Mouse (Mus musculus) CH12.LX (cell line): ENCODE measurements around the gene Mb. TPM values are rescaled to one million over a fixed set of nuclear protein-coding genes. Genes with fewer than 3 reads are reported as not detected.
"Not testable (repeated sequence)": the region's sequence is repeated elsewhere in the genome, so short reads cannot be mapped to it uniquely, and the experiment has no call there.

Source experiments
- DNase-seq: peaks from one replicate; pipeline ENCODE4 v3.0.0-alpha.2; 2013; ENCODE audit errors: extremely low read depth
- H3K27ac ChIP-seq: 2 replicates; pipeline ENCODE4 v1.5.1; 2012; ENCODE audit warnings: low read depth, mild to moderate bottlenecking, control low read depth, moderate library complexity; ENCODE audit not compliant: insufficient read depth
- H3K27me3 ChIP-seq: replicated peaks from 2 replicates; pipeline ENCODE3; 2012; ENCODE audit warnings: inconsistent platforms
- H3K36me3 ChIP-seq, 2 experiments: replicated peaks in 1 of 2; 2 replicates each; pipeline versions ENCODE3 to v1.6.1; 2012; ENCODE audit warnings: inconsistent platforms in 1 of 2, low read length in 1 of 2, mild to moderate bottlenecking in 1 of 2, mixed read lengths in 1 of 2, moderate library complexity in 1 of 2; ENCODE audit not compliant: control insufficient read depth in 1 of 2, insufficient read depth in 1 of 2
- H3K4me1 ChIP-seq, 2 experiments: 2 replicates each; pipeline ENCODE4 v1.6.1; 2012; ENCODE audit warnings: inconsistent platforms in 1 of 2, moderate library complexity in 1 of 2; ENCODE audit not compliant: insufficient read depth in 2 of 2, control insufficient read depth in 1 of 2
- H3K4me2 ChIP-seq: 2 replicates; pipeline ENCODE4 v1.6.1; 2012; ENCODE audit warnings: low read depth, mild to moderate bottlenecking, control low read depth; ENCODE audit not compliant: poor library complexity, insufficient read depth, severe bottlenecking
- H3K4me3 ChIP-seq, 3 experiments: fragments of 150-350 bp in 1 of 3; sonication (generic) in 1 of 3; replicated peaks in 1 of 3; 2 replicates each; pipeline versions ENCODE3 to v1.5.1; 2011 to 2012; ENCODE audit warnings: low read depth in 2 of 3, low read length in 2 of 3, mild to moderate bottlenecking in 2 of 3, moderate library complexity in 2 of 3, control low read depth in 1 of 3, improper control_type of control experiment in 1 of 3, inconsistent platforms in 1 of 3, mixed read lengths in 1 of 3; ENCODE audit not compliant: poor library complexity in 1 of 3
- H3K79me2 ChIP-seq: replicated peaks from 2 replicates; pipeline ENCODE4 v1.6.1; 2012; ENCODE audit warnings: mild to moderate bottlenecking, moderate library complexity; ENCODE audit not compliant: control insufficient read depth, poor library complexity, insufficient read depth, severe bottlenecking; ENCODE audit errors: extremely low read depth
- H3K9ac ChIP-seq: 2 replicates; pipeline ENCODE4 v1.6.1; 2012; ENCODE audit warnings: low read depth, mild to moderate bottlenecking, control low read depth, moderate library complexity; ENCODE audit not compliant: insufficient read depth
- H3K9me3 ChIP-seq: replicated peaks from 2 replicates; pipeline ENCODE3; 2012; ENCODE audit warnings: low read length, inconsistent platforms, mixed read lengths
- CTCF ChIP-seq, 2 experiments: IDR thresholded peaks in 1 of 2; conservative IDR thresholded peaks in 1 of 2; 2 replicates each; pipeline ENCODE4 v1.5.1; 2011 to 2012; ENCODE audit warnings: low read depth in 2 of 2, low read length in 2 of 2, improper control_type of control experiment in 1 of 2, inconsistent platforms in 1 of 2, mild to moderate bottlenecking in 1 of 2, moderate library complexity in 1 of 2
- ELF1 ChIP-seq: IDR thresholded peaks from 2 replicates; pipeline ENCODE4 v1.6.1; 2014; ENCODE audit warnings: low read depth, mild to moderate bottlenecking, inconsistent platforms, low read length, improper control_type of control experiment
- EP300 ChIP-seq: IDR thresholded peaks from 2 replicates; pipeline ENCODE4 v1.6.1; 2011; ENCODE audit warnings: low read length, improper control_type of control experiment
- GABPA ChIP-seq: IDR thresholded peaks from 2 replicates; pipeline ENCODE4 v1.6.1; 2012; ENCODE audit warnings: low read depth, low read length, improper control_type of control experiment, inconsistent platforms; ENCODE audit not compliant: insufficient replicate concordance
- MAFK ChIP-seq: IDR thresholded peaks from 2 replicates; pipeline ENCODE4 v1.6.1; 2011; ENCODE audit warnings: low read length, improper control_type of control experiment; ENCODE audit not compliant: insufficient replicate concordance
- MEF2A ChIP-seq: IDR thresholded peaks from 2 replicates; pipeline ENCODE4 v1.6.1; 2014; ENCODE audit warnings: low read depth, mild to moderate bottlenecking, inconsistent platforms, low read length, improper control_type of control experiment, borderline replicate concordance
- MYC ChIP-seq: IDR thresholded peaks from 2 replicates; pipeline ENCODE4 v1.6.1; 2011; ENCODE audit warnings: low read depth, mild to moderate bottlenecking, improper control_type of control experiment, low read length
- NELFE ChIP-seq: IDR thresholded peaks from 2 replicates; pipeline ENCODE4 v1.6.1; 2011; ENCODE audit warnings: low read depth, low read length, improper control_type of control experiment
- POLR2A ChIP-seq: IDR thresholded peaks from 2 replicates; pipeline ENCODE4 v1.6.1; 2011; ENCODE audit warnings: low read depth, mild to moderate bottlenecking, improper control_type of control experiment, low read length
- POLR2AphosphoS2 ChIP-seq: IDR thresholded peaks from 2 replicates; pipeline ENCODE4 v1.6.1; 2011; ENCODE audit warnings: low read depth, low read length, improper control_type of control experiment
- SIN3A ChIP-seq: IDR thresholded peaks from 2 replicates; pipeline ENCODE4 v1.6.1; 2012; ENCODE audit warnings: low read length, improper control_type of control experiment, inconsistent platforms
- TBP ChIP-seq: conservative IDR thresholded peaks from 2 replicates; pipeline ENCODE4 v1.6.1; 2011; ENCODE audit warnings: low read depth, low read length, improper control_type of control experiment
- TCF12 ChIP-seq: IDR thresholded peaks from 2 replicates; pipeline ENCODE4 v1.6.1; 2014; ENCODE audit warnings: low read depth, mild to moderate bottlenecking, inconsistent platforms, low read length, improper control_type of control experiment
- ZKSCAN1 ChIP-seq: IDR thresholded peaks from 2 replicates; pipeline ENCODE4 v1.6.1; 2012; ENCODE audit warnings: low read depth, inconsistent platforms, low read length, improper control_type of control experiment, borderline replicate concordance
- ZMIZ1 ChIP-seq: IDR thresholded peaks from 2 replicates; pipeline ENCODE4 v1.6.1; 2012; ENCODE audit warnings: low read depth, mild to moderate bottlenecking, inconsistent platforms, low read length, improper control_type of control experiment
- ZNF384 ChIP-seq: IDR thresholded peaks from 2 replicates; pipeline ENCODE4 v1.6.1; 2012; ENCODE audit warnings: low read depth, low read length, improper control_type of control experiment, inconsistent platforms
- dilution Hi-C: fragments of 300-500 bp; cut with MboI; formaldehyde crosslinking; loops from 2 replicates; pipeline ENCODE4 v1.14.3; 2020; ENCODE audit warnings: low sequenced_read_pairs; ENCODE audit not compliant: extremely low pct_unique_long_range_greater_than_20kb, extremely low pct_ligation_motif_present
- in situ Hi-C: fragments of 300-500 bp; cut with MboI; formaldehyde crosslinking; loops from 3 replicates; pipeline ENCODE4 v1.14.3; 2019; ENCODE audit warnings: low sequenced_read_pairs, low pct_ligation_motif_present, low pct_unique_long_range_greater_than_20kb, mixed read lengths
- polyA plus RNA-seq: library from polyadenylated mRNA; unstranded; fragments of >175 nt; gene quantifications from 2 replicates; pipeline ENCODE4 v1.2.1, GENCODE M21; 2012; ENCODE audit warnings: low read depth; ENCODE audit not compliant: insufficient read length
- total RNA-seq, 2 experiments: library from RNA; depleted of rRNA; stranded (reverse); fragments of 300-350 nt in 1 of 2; fragments of >200 nt in 1 of 2; gene quantifications; 2 replicates each; pipeline ENCODE4 v1.2.3; 2012 to 2014

The Mb gene
- total and polyA plus RNA-seq, 3 experiments: not detected

GRCm38 (mm10) chr15:77062746-77063145 lies 12.3 kb upstream of the Mb start:
- H3K27me3 ChIP-seq: peaks cover 67% of the 10 kb centered on the region
- no peaks in the 10 kb centered on the region; a peak in 1 of 4 replicates for H3K4me1 ChIP-seq
- no peak for DNase-seq
- no peak overlapping the region for H3K27ac ChIP-seq
- H3K9me3 ChIP-seq: peaks cover 5% of the 10 kb centered on the region
- dilution Hi-C loops (no loop called here), in situ Hi-C loops (no loop called here)
- H3K36me3 ChIP-seq: no peaks in the 10 kb centered on the region
- TF ChIP-seq TCF12: no peak
- no peak for TF ChIP-seq SIN3A
- no peak for TF ChIP-seq TBP
- TF ChIP-seq ZKSCAN1: no peak
- TF ChIP-seq MYC: no peak
- no peak for TF ChIP-seq MAFK
- TF ChIP-seq MEF2A: no peak
- TF ChIP-seq ELF1: no peak
- no peak for TF ChIP-seq POLR2A
- no peak for TF ChIP-seq NELFE
- no peak for TF ChIP-seq POLR2AphosphoS2
- no peak for TF ChIP-seq EP300
- no peak overlapping the region for H3K4me3 ChIP-seq
- H3K9ac ChIP-seq: no peak overlapping the region
- H3K79me2 ChIP-seq: no peaks in the 10 kb centered on the region
- H3K4me2 ChIP-seq: no peak overlapping the region

DNA sequence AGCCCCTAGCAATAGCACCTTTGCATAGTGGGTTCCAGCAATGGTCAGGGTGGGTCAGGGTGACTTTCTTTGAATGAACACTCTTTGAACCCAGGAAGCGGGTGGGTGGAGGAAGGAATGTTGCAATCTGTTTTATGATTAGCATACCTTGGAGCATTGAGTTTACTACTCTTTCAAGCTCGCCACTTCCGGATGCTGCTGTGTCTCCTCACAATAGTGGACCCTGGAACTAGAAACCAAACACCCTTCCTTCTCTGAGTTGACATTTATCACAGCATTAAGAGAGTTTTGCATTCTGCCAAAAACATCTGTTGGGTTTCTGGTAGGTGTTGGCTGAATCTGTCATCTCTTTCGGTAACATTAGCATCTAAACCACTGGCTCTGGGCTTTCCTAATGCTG lies 8.9 kb upstream of the Mb start:
- H3K4me1 ChIP-seq, H3K79me2 ChIP-seq, dilution Hi-C loops: not testable (repeated sequence)

DNA sequence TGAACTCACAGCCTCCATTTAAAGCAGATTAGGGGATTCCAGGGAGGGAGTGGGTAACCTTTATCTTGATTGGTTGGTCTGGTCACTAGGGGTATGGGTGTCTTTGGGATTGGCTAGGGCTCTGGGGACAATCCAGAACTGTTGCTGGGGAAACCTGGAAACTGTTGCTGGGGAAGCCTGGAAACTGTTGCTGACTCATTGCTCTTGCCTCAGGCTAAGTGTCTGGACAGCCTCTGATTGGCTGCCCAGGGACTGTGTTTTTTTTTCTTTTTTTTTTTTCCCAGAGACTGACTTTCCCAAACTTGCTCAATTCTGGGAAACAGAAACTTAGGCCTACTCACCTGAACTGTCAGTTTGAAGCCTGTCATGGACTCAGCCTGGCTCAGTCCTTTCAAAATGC lies 8.1 kb upstream of the Mb start:
- Histone ChIP-seq H3K4me2 (no peak overlapping the region), H3K9ac (no peak overlapping the region), H3K4me1 (peaks cover 0 to 2% of the 10 kb centered on the region in 2 experiments; a peak in 1 of 4 replicates), H3K9me3 (no peaks in the 10 kb centered on the region), H3K79me2 (no peaks in the 10 kb centered on the region), H3K4me3 (no peak overlapping the region), H3K27me3 (peaks cover 79% of the 10 kb centered on the region), H3K27ac (no peak overlapping the region), H3K36me3 (no peaks in the 10 kb centered on the region)
- in situ Hi-C loops (no loop called here), dilution Hi-C loops (no loop called here)
- peak; percentile 7 for DNase-seq
- TF ChIP-seq ZNF384 (peak; percentile 55; the same call in 1 of the 2 replicates), CTCF (conservative IDR thresholded peaks at IDR 0.05 in 1 of 2, IDR thresholded peaks at IDR 0.05 in 1 of 2; ENCODE audit: low read depth in 2 of 2, low read length in 2 of 2) (no peak), ZMIZ1 (no peak), GABPA (no peak)

More for the DNA sequence above, 8.9 kb upstream of the Mb start:
- H3K4me2 ChIP-seq, H3K4me3 ChIP-seq, DNase-seq, H3K36me3 ChIP-seq, H3K27ac ChIP-seq, H3K9ac ChIP-seq, in situ Hi-C loops, H3K9me3 ChIP-seq: not testable (repeated sequence)
- H3K27me3 ChIP-seq: peaks cover 76% of the 10 kb centered on the region
